In genomic region chr11:104667399-104667798, GRCm38 (mm10) we compare ENCODE assay signal across 20 mouse cellular contexts. TPM values are rescaled to one million over a fixed set of nuclear protein-coding genes. Genes with fewer than 3 reads are reported as not detected.
DNase-seq lines count a peak whose midpoint lies in the region; ATAC-seq and TF ChIP-seq lines count a peak whose summit lies in the region.
"Had no signal": no experiment of that assay in that cellular context is flagged by ENCODE, and none has a peak within 500 bp of the region (broad histone marks: within the 10 kb centered on the region; RNA-seq: fewer than 3 reads in every experiment).

No protein-coding gene starts in this region.

- no peak for TF ChIP-seq CTCF in lung, embryonic 14.5 days (IDR thresholded peaks at IDR 0.05; ENCODE audit: low read depth)

- peak; percentile 17 for DNase-seq in lung, embryonic 14.5 days
- no peak for DNase-seq in lung, postnatal 36 days
- DNase-seq in naive thymus-derived CD4-positive, alpha-beta T cell, adult 2 months (ENCODE audit: low read depth) = peak; percentile 90
- DNase-seq in thymus, postnatal 36 days = peak; percentile 54 to 65
- no peak for DNase-seq in gastrocnemius, adult 8-10 months (ENCODE audit: low spot score in 2 of 2)
- no peak for DNase-seq in right cerebral cortex, postnatal 36 days (ENCODE audit: low spot score in 2 of 2)
- no peak for DNase-seq in forebrain, embryonic 14.5 days (ENCODE audit: low spot score)
- DNase-seq: B cell, adult 2 months; cerebellum, adult 2 months; kidney, adult 2 months; liver, postnatal 0 days; right cerebral cortex, postnatal 4 days had no signal

- H3K4me3 ChIP-seq in lung, embryonic 14.5 days (ENCODE audit: low read depth, low read length) = no peak overlapping the region
- H3K4me3 ChIP-seq in forebrain, embryonic 14.5 days (ENCODE audit: low read depth, low read length) = no peak overlapping the region
- H3K4me3 ChIP-seq: hindbrain, embryonic 15.5 days; left cerebral cortex, adult 2 months; limb, embryonic 13.5 days; midbrain, embryonic 12.5 days; stomach, embryonic 15.5 days had no signal

- H3K9me3 ChIP-seq in lung, embryonic 14.5 days (ENCODE audit: low read depth, low read length) = no peaks in the 10 kb centered on the region
- no peaks in the 10 kb centered on the region for H3K9me3 ChIP-seq in forebrain, embryonic 14.5 days (replicated peaks; ENCODE audit: control insufficient read depth, low read length)
- H3K9me3 ChIP-seq: hindbrain, embryonic 15.5 days; limb, embryonic 13.5 days; midbrain, embryonic 12.5 days; stomach, embryonic 15.5 days had no signal

- no peak overlapping the region for H3K4me2 ChIP-seq in lung, embryonic 14.5 days
- no peak overlapping the region for H3K4me2 ChIP-seq in forebrain, embryonic 14.5 days (ENCODE audit: low read length)
- H3K4me2 ChIP-seq: hindbrain, embryonic 15.5 days; limb, embryonic 13.5 days; midbrain, embryonic 12.5 days; stomach, embryonic 15.5 days had no signal

- no peaks in the 10 kb centered on the region for H3K36me3 ChIP-seq in lung, embryonic 14.5 days (ENCODE audit: insufficient read depth)
- no peaks in the 10 kb centered on the region for H3K36me3 ChIP-seq in forebrain, embryonic 14.5 days (ENCODE audit: control insufficient read depth, insufficient read depth, low read length)
- H3K36me3 ChIP-seq: hindbrain, embryonic 15.5 days; limb, embryonic 13.5 days; midbrain, embryonic 12.5 days; stomach, embryonic 15.5 days had no signal

- no peaks in the 10 kb centered on the region for H3K4me1 ChIP-seq in lung, embryonic 14.5 days (ENCODE audit: insufficient read depth)
- H3K4me1 ChIP-seq in forebrain, embryonic 14.5 days (ENCODE audit: control insufficient read depth, insufficient read depth, low read length) = no peaks in the 10 kb centered on the region
- H3K4me1 ChIP-seq: hindbrain, embryonic 15.5 days; limb, embryonic 13.5 days; midbrain, embryonic 12.5 days; stomach, embryonic 15.5 days had no signal

- WGBS in lung, embryonic 14.5 days = 41% methylated on average over 5 of the region's 5 CpGs
- 70% methylated on average over 5 of the region's 5 CpGs for WGBS in forebrain, embryonic 14.5 days

- H3K27ac ChIP-seq in lung, embryonic 14.5 days (ENCODE audit: low read depth) = no peak overlapping the region
- no peak overlapping the region for H3K27ac ChIP-seq in forebrain, embryonic 14.5 days (ENCODE audit: low read depth, low read length)
- H3K27ac ChIP-seq: hindbrain, embryonic 15.5 days; left cerebral cortex, adult 2 months; limb, embryonic 13.5 days; midbrain, embryonic 12.5 days; stomach, embryonic 15.5 days had no signal

- H3K9ac ChIP-seq in lung, embryonic 14.5 days = no peak overlapping the region
- no peak overlapping the region for H3K9ac ChIP-seq in forebrain, embryonic 14.5 days (ENCODE audit: low read length)
- H3K9ac ChIP-seq: hindbrain, embryonic 15.5 days; limb, embryonic 13.5 days; liver, postnatal 0 days; midbrain, embryonic 12.5 days; stomach, embryonic 15.5 days had no signal

- ATAC-seq in lung, embryonic 14.5 days (ENCODE audit: insufficient read depth) = no peak
- peak; percentile 96 for ATAC-seq in activated CD4-positive, CD25-positive, alpha-beta regulatory T cell, adult 4 months
- no peak for ATAC-seq in forebrain, embryonic 14.5 days
- ATAC-seq: liver, postnatal 0 days had no signal

- no peaks in the 10 kb centered on the region for H3K27me3 ChIP-seq in lung, embryonic 14.5 days (ENCODE audit: insufficient read depth, low read length)
- H3K27me3 ChIP-seq in forebrain, embryonic 14.5 days (replicated peaks; ENCODE audit: control insufficient read depth, insufficient read depth, low read length) = no peaks in the 10 kb centered on the region
- H3K27me3 ChIP-seq: hindbrain, embryonic 15.5 days; limb, embryonic 13.5 days; midbrain, embryonic 12.5 days; stomach, embryonic 15.5 days had no signal

RNA-seq across cellular contexts. Expression of gene Gm11639, which starts 18.1 kb away (rescaled TPM):
- not detected in 2 replicates for polyA plus RNA-seq in lung, embryonic 14.5 days (2014; fragmentation: Nextera tagmentation; extraction: Ambion mirVana)
- under 1 TPM in 1 of 2 experiments, not detected in 1; 0.06 TPM for polyA plus RNA-seq in activated CD4-positive, CD25-positive, alpha-beta regulatory T cell, adult 4 months (2017; shearing (Covaris generic))
- under 1 TPM in 1 of 4 experiments, not detected in 3; 0.02 TPM for total RNA-seq in gastrocnemius, adult 8-10 months (2022)
- not detected in 2 replicates for polyA plus RNA-seq in forebrain, embryonic 14.5 days (2014; fragmentation: Nextera tagmentation; extraction: Ambion mirVana)
- polyA plus RNA-seq: embryonic facial prominence, embryonic 11.5 days; gonadal fat pad, adult 2 months; limb, embryonic 13.5 days; midbrain, embryonic 12.5 days had no signal

RNA-seq across cellular contexts. Expression of gene Itgb3, which starts 59.6 kb away (rescaled TPM):
- 1.9 and 2.1 TPM in 2 replicates for polyA plus RNA-seq in lung, embryonic 14.5 days (2014; fragmentation: Nextera tagmentation; extraction: Ambion mirVana)
- polyA plus RNA-seq in activated CD4-positive, CD25-positive, alpha-beta regulatory T cell, adult 4 months (2017; shearing (Covaris generic)) = 10 to 100 TPM; 12.8 to 14.3 TPM
- under 1 TPM; 0.36 to 0.70 (median 0.54) TPM for total RNA-seq in gastrocnemius, adult 8-10 months (2022)
- polyA plus RNA-seq in forebrain, embryonic 14.5 days (2014; fragmentation: Nextera tagmentation; extraction: Ambion mirVana) = 0.24 and 0.27 TPM in 2 replicates

Comparison
In these comparisons a context has a peak if more than half of its experiments do, and no peak if none do; other contexts are left out.
1. DNase-seq: peak in lung, embryonic 14.5 days (single experiment), naive thymus-derived CD4-positive, alpha-beta T cell, adult 2 months (single experiment) and thymus, postnatal 36 days (2 of 2); none in lung, postnatal 36 days (single experiment), gastrocnemius, adult 8-10 months (0 of 2), right cerebral cortex, postnatal 36 days (0 of 2) and forebrain, embryonic 14.5 days (single experiment).